Mouse (Mus musculus) Muller cell, postnatal 12 days (primary cell): ENCODE data around the gene Ebp.
A peak's percentile ranks its signal among the peaks of the same experiment; 100 is the strongest.

Experiments
- DNase-seq: peaks from one replicate; pipeline ENCODE4 v3.0.0-alpha.2; 2015; ENCODE audit errors: inconsistent ontology term

The Ebp gene

DNA sequence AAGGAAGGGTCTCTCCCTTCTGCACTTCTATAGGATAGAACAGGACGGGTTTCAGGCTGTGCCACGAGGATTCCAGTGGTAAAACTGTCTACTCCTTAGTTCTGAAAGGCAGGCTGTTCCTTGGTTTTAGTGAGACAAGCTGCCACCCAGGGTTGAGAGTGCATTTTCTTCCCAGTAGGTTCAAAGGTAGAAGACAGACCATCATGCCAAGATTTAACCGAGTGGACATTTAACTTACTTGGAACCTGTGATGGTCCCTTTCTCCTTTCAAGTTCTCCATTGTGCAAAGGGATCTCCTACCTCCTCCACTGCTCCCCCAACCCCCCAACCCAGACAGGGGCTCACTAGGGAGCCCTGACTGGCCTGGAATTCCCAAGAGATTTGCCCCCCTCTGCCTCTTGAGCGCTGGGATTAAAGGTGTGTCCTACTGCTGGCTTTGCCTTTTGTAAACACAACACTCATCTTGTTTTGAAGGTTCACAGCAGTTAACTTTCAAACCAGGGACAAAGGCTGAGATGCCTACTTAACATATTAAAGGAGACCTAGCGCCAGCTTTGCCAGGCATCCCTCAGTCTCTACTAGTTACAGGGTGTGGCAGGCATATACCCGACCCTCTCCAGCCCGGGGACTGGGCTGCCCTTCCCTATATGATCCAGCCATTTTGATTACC is 10.3 kb downstream of the Ebp start:
- no peak for DNase-seq

- DNase-seq = no peak
Measured at GRCm38 (mm10) chrX:8179646-8180045, 13.7 kb downstream of the Ebp start.

DNA sequence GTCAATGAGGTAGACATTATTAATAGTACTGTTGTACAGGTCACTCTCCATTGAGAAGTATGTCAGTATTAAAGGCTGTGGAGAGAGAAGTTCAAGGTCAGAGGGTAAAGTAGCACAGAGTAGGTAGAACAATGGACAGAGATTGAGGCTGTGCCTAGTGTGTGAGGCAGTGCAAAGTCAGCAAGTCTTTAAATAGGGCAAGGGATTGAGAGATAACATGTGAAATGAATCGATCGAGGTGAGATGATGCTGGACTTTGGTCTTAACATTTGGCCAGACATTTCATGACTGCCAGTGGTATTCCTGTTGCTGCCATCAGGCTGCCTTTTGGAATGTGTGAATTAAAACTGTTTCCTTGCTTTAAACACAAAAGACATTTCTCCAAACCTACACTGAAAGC is 14.4 kb downstream of the Ebp start:
- DNase-seq = no peak

- peak; percentile 91 for DNase-seq
Measured at GRCm38 (mm10) chrX:8175504-8176385, 17.6 kb downstream of the Ebp start, which contains the start of gene Tbc1d25. TSS of gene Tbc1d25 (minus strand) at chrX:8176181.

- DNase-seq = no peak
Measured at GRCm38 (mm10) chrX:8175169-8175503, 18.2 kb downstream of the Ebp start.

DNA sequence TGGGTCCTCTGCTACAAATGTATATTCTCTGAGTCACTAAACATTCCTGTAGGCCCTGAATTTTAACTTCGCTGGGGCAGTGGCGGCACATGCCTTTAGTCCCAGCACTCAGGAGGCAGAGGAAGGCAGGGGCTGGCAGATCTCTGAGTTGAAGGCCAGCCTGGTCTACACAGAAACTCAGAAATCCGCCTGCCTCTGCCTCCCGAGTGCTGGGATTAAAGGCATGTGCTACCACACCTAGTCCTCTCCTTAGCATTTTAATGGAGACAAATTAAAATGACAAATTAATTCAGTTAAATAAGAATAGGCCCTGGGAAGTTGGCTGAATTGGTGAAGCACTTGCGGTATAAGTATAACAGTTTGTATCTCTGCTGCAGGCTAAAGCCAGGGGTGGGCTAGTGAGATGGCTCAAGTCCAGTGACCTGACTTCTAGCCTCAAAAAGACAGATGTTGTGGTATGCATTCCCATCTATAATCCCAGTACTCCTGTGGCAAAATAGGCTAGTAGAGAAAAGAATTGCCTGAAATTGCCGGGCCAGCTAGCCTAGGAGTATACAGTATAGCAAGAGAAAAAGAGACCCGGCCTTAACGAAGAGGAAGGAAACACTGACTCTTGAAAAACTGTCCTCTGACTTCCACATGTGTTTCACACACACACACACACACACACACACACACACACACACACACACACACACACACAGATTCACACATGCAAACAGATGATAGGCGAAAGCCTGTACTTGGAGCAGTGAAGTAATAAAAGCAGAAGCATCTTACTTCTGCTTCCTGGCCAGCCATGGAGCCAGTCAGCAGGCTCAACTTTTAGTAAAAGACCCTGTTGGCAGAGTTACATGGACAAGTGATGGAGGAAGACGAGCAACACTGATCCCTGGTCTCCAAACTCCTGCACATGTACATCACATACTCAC is 25.3 kb downstream of the Ebp start:
- no peak for DNase-seq

- no peak for DNase-seq
Measured at GRCm38 (mm10) chrX:8164471-8164870, 28.8 kb downstream of the Ebp start.

DNA sequence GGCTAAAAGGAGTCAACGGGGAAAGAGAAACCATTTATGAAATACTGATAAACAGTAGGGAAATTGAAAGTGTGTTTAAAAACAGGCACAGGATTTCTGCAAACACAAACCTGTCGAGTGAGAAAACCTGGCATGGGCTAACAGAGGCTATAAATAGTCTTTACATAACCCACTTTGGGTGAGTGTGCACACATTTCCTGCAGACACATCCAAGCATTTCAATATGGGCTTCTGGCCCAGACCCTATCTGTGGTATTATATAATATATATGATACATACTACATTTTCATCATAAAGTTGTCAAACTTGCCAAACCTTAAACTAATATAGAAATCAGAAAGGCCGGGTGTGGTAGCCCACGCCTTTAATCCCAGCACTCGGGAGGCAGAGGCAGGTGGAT is 30.2 kb downstream of the Ebp start:
- DNase-seq = no peak

- DNase-seq = peak; percentile 88
Measured at GRCm38 (mm10) chrX:8145153-8145991, 47.9 kb downstream of the Ebp start, which contains the start of gene Rbm3. TSS of gene Rbm3 (minus strand) at chrX:8145880.

DNA sequence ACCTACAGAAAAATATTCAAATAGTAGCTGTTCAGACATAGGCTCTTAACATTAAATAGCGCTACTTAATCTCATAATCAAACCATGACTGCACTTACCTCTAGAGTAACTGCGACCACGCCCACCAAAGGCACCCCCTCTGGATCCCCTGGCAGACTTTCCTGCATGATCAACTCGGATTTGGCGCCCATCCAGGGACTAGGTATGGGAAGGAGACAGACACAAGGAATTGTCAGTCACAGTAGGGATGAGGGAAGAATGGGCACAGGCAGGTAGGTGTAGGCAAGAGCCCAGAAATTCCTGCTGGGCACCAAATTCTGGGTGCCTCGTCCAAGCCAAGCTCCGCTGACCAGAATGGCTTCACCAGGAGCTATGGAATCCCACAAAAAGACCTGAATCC is 49.6 kb downstream of the Ebp start:
- DNase-seq = no peak

- no peak for DNase-seq
Measured at GRCm38 (mm10) chrX:8142948-8143347, 50.4 kb downstream of the Ebp start.

DNA sequence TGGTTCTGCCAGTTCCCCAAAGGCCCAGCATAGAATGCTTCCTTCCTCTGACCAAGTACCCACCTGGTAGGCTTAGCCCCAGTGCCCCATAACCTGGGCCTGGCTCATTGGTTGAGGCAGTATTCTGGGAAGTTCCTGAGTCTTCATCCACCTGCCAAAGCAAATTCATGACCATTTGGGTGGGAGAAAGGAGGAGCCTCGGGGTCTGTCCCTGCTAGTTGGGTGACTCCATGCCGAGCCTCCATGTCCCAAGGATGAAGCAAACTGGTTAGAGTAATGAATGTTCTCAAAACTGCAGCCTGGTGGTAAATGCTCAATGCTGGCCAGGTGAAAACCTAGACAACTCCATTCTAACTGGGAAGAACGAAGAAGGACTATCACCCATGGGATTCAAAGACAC is 52.3 kb downstream of the Ebp start:
- DNase-seq = no peak

GRCm38 (mm10) chrX:8140446-8140845 is 52.9 kb downstream of the Ebp start:
- DNase-seq = no peak

DNA sequence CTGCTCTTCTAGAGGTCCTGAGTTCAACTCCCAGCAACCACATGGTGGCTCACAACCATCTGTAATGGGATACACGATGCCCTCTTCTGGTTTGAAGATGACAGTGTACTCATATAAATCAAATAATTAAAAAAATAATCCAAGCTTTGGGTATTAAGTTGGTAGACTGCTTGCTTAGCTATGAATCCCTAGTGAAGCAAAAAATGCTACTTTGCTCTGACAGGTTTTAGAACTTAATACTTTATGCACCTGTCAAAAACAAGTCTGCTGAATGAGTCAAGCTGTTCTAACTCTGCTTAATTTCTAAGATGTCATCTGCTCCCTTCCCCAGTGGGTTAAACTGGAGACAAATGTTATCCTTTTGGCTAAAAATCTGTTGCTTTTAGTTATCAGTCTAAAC is 53.8 kb downstream of the Ebp start:
- DNase-seq = no peak

DNA sequence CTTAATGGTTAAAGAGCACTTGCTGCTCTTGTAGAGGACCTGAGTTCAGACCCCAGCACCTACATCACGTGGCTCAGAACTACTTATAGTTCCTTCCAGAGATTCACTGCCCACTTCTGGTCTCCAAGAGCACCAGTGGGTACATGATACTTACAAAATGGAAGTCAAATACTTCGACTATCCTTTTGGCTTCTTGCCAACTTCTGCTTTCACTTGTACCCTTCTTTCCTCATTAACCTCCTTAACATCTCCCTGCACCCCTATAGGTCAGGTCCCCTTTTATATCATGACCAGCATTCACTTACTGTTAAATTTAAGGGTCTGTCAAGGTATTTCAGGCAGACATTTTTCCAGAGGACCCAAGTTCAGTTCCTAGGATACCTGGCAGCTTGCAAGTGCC is 57.4 kb downstream of the Ebp start:
- DNase-seq = no peak
